Mouse (Mus musculus) megakaryocyte, adult 5-6 weeks (primary cell): ENCODE results near the gene Pald1. TPM values are rescaled to one million over a fixed set of nuclear protein-coding genes. Genes with fewer than 3 reads are reported as not detected.
A peak's percentile ranks its signal among the peaks of the same experiment; 100 is the strongest.

Experiments
- ATAC-seq: 2 replicates; pipeline ENCODE4 v1.8.0; 2016; ENCODE audit warnings: mild to moderate bottlenecking, inconsistent platforms; ENCODE audit not compliant: poor library complexity, severe bottlenecking
- total RNA-seq, 2 experiments: library from RNA; stranded (forward) in 1 of 2; stranded (reverse) in 1 of 2; fragments of 153-499, 151-499 nt in 1 of 2; fragments of 221-1000, 200-1000 nt in 1 of 2; gene quantifications; 2 replicates each; pipeline versions ENCODE4 v1.2.3 to v1.2.4; 2015 to 2017

Gene Pald1
- total RNA-seq, 2 experiments from 2014 or later, result 2.1 TPM; not detected in 1

DNA sequence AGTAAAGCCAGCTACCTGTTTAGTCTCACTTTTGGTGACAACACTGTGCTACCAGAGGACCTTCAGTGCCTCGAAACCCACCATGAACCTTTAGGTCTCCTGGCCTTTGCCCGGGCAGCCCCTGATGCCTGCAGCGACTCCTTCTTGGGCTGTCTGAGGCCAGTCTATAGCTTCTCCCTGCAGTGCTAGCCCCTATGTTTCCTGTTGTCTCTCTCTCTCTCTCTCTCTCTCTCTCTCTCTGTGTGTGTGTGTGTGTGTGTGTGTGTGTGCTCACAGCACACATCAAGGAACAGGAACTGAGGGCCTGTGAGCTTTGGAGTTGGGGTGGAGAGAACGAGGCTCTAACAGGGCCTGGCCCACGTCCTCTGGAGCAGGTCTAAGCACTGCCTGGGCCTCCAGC is 46.7 kb downstream of the Pald1 start:
- ATAC-seq, result no peak

DNA sequence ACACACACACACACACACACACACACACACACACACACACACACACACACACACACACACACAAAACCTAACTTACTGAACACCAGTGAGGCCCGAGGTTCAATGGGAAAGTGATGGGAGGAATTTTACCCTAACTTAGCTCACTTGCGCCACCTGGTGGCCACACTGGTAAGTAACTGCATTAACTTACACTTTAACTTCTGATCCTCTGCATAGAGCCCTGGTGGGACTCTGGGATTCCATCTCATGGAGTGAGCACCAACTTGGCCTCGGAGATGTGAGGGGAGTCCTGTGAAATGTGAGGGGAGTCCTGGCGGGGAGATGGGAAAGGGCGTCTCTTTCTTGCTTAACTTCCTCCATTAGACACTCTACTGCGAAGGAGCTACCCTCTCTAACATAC is 47.2 kb downstream of the Pald1 start:
- peak; percentile 68 for ATAC-seq

GRCm38 (mm10) chr10:61334545-61334944 is 48.8 kb downstream of the Pald1 start:
- peak; percentile 51 for ATAC-seq

- no peak for ATAC-seq
Measured at GRCm38 (mm10) chr10:61331046-61331445, 52.3 kb downstream of the Pald1 start.

DNA sequence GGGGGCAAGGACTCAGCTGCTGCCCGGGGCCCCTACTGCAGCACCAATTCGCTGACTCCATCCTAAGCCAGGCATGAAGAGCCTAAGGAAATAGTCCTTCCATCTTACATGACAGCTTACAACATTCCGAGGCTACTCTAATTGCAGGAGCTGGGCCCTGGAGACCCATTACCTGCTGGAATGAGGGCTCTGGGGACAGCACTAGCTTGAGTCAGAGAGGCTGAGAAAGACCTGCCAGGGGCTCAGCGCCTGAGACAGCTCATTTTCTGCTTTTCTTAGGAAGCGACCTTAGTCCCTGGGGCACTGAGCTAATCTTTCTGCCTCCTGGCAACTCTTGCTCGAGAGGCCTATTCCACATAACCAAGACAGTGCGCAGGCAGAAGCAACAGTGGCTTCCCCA is 54.4 kb downstream of the Pald1 start:
- no peak for ATAC-seq

- ATAC-seq, result no peak
Measured at GRCm38 (mm10) chr10:61327545-61327944, 55.8 kb downstream of the Pald1 start.

- ATAC-seq, result no peak
Measured at GRCm38 (mm10) chr10:61325782-61326328, 57.5 kb downstream of the Pald1 start.

- no peak for ATAC-seq
Measured at GRCm38 (mm10) chr10:61324717-61325116, 58.6 kb downstream of the Pald1 start.

DNA sequence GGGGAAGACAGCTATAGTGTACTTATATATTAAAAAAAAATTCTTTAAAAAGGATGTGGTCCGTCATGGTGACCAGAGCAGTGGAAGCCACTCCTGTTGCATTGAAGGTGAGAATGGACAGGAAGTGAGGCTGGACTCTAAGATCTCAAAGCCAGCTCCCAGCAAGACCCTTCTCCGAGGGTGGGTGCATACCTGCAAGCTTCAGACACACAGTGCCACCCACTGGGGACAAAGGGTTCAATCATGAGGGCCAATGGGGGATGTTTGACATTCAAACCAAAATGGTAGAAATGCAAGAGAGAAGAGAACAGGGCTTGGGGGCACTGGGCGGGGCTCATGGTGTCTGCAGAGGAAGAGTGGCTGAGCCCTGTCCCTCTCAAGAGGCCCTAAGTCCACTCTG is 64.8 kb downstream of the Pald1 start:
- ATAC-seq, result no peak

- no peak for ATAC-seq
Measured at GRCm38 (mm10) chr10:61315324-61315880, 67.9 kb downstream of the Pald1 start.

DNA sequence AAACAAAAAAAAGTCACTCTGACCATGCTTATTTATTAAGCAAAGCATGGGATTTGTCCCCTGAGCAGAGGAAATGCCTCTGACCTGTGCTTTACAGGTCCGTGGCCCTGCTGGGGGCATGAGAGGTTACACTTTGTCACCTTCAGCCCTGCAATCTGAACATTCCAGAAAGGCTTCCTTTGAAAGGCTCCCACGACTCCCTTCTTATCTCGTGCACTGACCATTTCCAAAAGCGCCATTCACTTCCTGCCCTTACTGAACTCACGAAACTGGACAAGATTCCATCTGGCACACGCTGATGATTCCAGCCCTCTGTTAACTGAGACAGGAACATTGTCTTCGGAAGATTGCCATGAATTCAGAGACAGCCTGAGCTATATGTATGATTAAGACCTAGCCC is 69.6 kb downstream of the Pald1 start:
- ATAC-seq, result no peak

DNA sequence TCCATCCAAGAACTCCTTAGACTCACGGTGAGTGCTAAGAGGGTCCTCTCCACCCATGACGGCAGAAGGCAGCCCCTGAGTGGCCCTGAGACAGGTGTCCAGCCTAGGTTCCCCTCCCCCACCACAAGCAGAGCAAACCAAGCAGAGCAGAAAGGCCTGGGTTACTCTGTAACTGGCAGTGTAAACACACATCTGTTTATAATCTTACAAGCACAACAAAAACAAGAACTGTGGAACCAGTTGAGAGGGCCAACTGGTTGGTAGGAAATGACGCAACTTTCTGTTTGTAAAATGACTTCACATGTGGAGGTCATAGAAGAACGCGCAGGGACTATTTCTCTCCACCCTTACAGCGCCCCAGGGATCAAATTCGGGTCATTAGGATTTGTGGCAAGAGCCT is 70.6 kb downstream of the Pald1 start:
- no peak for ATAC-seq

GRCm38 (mm10) chr10:61312159-61312558 is 71.2 kb downstream of the Pald1 start:
- no peak for ATAC-seq

DNA sequence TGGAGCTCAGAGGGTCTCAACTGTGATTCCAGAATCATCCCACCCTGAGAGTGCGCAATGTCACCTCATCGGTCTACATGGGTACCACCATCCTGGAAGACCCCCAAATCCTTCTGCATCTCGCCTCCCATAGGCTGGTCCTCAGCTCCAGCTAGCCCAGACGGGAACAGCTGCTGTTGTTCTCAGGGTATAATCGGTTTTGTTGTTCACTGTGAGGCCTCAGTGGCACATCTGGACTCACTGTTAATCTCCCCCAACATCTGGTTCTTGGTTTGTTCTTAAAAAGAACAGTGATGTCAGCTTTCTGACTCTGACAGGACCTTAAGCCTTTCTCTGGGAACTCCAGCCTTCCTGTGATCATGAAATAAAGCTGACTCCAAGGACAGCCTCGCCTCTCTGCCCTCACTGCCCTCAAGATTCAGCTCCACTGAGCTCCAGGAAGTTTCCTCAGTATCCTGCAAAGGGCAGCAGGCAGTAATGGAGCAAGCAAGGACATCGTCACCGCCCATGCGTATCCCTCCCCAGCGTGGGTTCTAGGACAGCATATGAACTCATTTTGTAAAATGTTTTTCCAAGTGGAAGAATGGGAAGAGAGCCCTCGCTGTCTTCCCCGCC is 74.5 kb downstream of the Pald1 start:
- no peak for ATAC-seq

DNA sequence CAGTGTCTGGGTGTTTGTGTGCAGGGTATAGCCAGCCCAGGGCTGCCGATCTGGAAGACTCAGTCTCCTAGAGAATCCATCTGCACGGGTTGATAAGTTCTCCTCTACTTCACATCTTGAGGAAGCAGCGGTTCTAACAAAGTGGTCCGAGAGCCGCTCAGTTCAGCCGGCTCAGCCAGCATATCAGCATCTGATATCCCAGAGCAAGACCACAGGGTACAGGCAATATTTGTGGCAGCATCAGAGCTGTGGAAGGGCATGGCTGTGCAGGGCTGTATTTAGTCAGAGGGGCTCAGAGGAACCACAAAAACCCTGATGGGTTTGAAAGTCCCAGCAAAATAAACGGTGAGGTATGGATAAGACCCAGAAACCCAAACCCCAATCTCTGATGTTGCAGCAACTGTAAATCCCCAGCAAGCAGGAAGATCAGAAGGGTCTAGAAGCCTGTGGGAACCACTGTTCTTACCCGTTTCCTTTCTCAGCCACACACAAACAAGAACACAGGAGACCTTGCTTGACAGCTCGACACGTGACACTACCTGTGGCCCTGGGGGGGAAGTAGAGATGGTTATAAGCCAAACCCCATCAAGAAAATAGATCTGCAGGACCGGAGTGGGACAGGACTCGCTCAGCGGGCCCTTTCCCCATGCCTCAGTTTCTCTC is 77.3 kb downstream of the Pald1 start:
- ATAC-seq, result peak; percentile 35; the same call in 1 of the 2 replicates

DNA sequence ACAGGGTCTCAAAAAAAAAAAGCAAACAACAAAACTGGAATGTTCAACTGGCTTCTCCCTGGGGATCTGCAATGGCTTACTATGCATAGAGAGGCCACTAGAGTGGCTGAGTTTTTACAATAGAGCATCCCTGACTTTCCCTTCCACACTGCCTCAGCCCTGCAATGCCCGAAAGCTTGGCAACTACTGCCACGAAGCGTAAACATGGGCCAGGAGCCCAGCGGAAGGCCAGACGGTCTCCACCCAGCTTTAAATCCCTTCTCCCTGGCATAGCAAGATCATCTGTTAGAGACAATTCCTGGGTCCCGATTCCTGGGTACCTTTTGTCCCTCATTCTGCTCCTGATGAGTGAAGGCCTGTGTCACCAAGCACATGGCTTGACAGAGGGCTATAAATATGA is 79.3 kb downstream of the Pald1 start:
- no peak for ATAC-seq

GRCm38 (mm10) chr10:61300996-61301395 is 82.3 kb downstream of the Pald1 start:
- peak; percentile 11; the same call in 1 of the 2 replicates for ATAC-seq

DNA sequence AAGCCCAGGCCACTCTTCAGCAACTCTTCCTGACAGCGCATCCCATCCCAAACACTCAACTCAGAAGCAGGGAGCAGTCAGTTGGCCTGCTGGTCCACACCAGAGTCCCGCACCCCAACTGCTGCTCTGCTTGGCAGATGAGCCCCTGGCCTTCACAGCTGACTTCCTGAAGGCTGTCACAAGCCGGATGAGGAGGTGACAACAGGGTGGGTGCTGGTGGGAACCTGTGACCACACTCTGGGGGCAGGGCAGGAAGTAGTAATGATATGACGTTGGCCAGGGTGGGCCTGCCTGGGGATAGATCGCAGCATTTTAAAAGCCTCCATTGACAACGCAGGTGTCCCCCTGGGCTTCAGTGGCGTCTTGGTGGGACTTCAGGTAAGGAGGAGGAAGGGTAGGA is 85.9 kb downstream of the Pald1 start, which contains the start of gene Prf1:
Prf1 (plus strand) TSS at position 357 of the 400 bp plus-strand sequence.
- ATAC-seq, result peak; percentile 87

DNA sequence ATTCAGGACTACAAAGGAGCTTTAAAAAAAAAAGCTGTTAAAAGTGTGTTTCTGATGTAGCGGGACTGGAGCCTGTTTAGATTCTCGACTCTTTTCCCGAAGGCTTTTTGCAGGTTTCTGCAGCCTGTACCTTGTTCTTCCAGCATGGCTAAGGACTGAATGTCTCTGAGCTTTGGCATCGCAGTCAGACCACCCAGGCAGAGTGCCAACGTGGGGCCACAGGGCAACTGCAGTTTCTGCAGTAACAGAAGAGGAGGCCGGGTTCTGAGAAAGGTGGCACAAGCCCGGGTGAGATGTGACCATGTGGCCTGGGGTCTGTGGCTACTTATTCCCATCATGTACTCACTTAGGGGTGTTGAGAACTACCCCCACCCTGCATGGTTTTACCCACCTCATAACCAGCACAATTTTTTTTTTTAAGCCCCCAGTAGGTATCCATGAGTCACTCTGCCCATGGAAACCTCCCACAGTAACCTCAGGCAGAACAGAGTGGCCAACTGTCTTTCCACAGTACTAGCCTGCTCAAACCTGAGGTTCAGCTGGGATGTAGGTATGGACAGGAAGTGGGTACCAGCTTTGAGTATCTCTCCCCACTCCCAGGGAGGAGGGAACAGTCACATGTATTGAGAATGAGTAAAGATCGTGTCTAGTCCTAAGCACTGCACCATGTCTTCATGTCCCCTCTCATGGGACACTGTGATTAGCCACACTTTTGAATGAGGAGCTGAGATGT is 86.5 kb downstream of the Pald1 start:
- peak; percentile 38 for ATAC-seq

DNA sequence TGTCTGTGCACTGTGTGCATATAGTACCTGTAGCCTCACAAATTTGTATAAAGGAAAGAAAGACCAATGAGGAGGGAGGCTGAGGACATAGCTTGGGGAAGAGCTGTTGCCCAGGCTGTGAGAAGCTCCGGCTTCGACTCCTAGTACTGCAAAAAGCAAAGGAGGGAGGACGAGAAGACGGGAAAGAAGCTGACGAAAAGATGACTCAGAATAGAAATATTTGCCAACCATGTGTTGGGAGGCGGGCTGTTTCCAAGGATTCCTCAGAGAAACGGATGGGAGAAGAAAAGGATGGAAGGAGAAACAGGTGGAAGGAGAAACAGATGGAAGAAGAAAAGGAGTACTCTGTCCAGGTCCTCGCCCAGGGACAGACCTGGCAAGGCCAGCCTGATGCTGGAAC is 89.1 kb downstream of the Pald1 start:
- ATAC-seq, result no peak

DNA sequence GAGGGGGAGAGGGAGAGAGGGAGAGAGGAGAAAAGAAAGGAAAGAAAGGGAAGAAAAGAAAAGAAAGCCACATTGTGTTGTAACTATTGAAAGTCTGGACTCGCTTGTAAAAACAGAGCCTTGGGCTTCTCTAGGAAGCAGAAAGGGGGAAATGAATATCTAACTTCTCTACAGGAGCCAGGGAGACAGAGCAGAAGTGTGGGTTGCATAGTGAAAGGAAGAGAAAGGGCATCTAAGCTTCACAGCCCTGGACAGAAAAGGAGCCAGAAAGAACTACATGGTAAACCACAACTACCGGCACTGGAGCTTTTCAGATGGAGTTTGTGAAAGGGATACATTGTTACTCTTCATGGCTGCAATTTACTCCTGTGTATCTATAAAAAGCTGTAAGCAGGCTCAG is 92.9 kb downstream of the Pald1 start:
- no peak for ATAC-seq
